Mouse (Mus musculus): ENCODE measurements around the gene Olfr324. TPM values are rescaled to one million over a fixed set of nuclear protein-coding genes. Genes with fewer than 3 reads are reported as not detected.

Olfr324 gene
- polyA plus RNA-seq, 1 experiment, result not detected

- no peak for TF ChIP-seq POLR2A (IDR thresholded peaks at IDR 0.05; ENCODE audit: borderline replicate concordance, low read depth, low read length)
- TF ChIP-seq CTCF (IDR thresholded peaks at IDR 0.05; ENCODE audit: low read depth, low read length), result no peak
- Histone ChIP-seq H3K4me1 (ENCODE audit: control insufficient read depth, insufficient read depth, low read length) (no peaks in the 10 kb centered on the region), H3K27ac (ENCODE audit: insufficient read depth, low read depth, low read length) (no peak overlapping the region), H3K4me3 (ENCODE audit: insufficient read depth, low read length) (no peak overlapping the region)
Measured at GRCm38 (mm10) chr11:58626146-58626545, 31.2 kb downstream of the Olfr324 start.

- Histone ChIP-seq H3K27ac (ENCODE audit: insufficient read depth, low read depth, low read length) (no peak within 1 kb of the TSS), H3K4me3 (ENCODE audit: insufficient read depth, low read length) (no peak within 1 kb of the TSS), H3K4me1 (ENCODE audit: control insufficient read depth, insufficient read depth, low read length) (no peaks in the 10 kb centered on the region)
- TF ChIP-seq CTCF (IDR thresholded peaks at IDR 0.05; ENCODE audit: low read depth, low read length), result no peak
- no peak for TF ChIP-seq POLR2A (IDR thresholded peaks at IDR 0.05; ENCODE audit: borderline replicate concordance, low read depth, low read length)
Measured at GRCm38 (mm10) chr11:58630401-58630800, 35.5 kb downstream of the Olfr324 start, which contains the start of gene Olfr323. TSS of gene Olfr323 (minus strand) at chr11:58630501.

- Histone ChIP-seq H3K4me1 (ENCODE audit: control insufficient read depth, insufficient read depth, low read length) (no peaks in the 10 kb centered on the region), H3K27ac (ENCODE audit: insufficient read depth, low read depth, low read length) (no peak overlapping the region), H3K4me3 (ENCODE audit: insufficient read depth, low read length) (no peak overlapping the region)
- no peak for TF ChIP-seq POLR2A (IDR thresholded peaks at IDR 0.05; ENCODE audit: borderline replicate concordance, low read depth, low read length)
- TF ChIP-seq CTCF (IDR thresholded peaks at IDR 0.05; ENCODE audit: low read depth, low read length), result no peak
Measured at GRCm38 (mm10) chr11:58634878-58635277, 40.0 kb downstream of the Olfr324 start.

GRCm38 (mm10) chr11:58636376-58636977 is 41.6 kb downstream of the Olfr324 start:
- TF ChIP-seq POLR2A (IDR thresholded peaks at IDR 0.05; ENCODE audit: borderline replicate concordance, low read depth, low read length) (no peak), CTCF (IDR thresholded peaks at IDR 0.05; ENCODE audit: low read depth, low read length) (peak; percentile 65)
- Histone ChIP-seq H3K27ac (ENCODE audit: insufficient read depth, low read depth, low read length) (no peak overlapping the region), H3K4me1 (ENCODE audit: control insufficient read depth, insufficient read depth, low read length) (no peaks in the 10 kb centered on the region), H3K4me3 (ENCODE audit: insufficient read depth, low read length) (no peak overlapping the region)

- H3K4me3 ChIP-seq (ENCODE audit: insufficient read depth, low read length), result no peak overlapping the region
- H3K27ac ChIP-seq (ENCODE audit: insufficient read depth, low read depth, low read length), result no peak overlapping the region
- no peak for TF ChIP-seq CTCF (IDR thresholded peaks at IDR 0.05; ENCODE audit: low read depth, low read length)
- TF ChIP-seq POLR2A (IDR thresholded peaks at IDR 0.05; ENCODE audit: borderline replicate concordance, low read depth, low read length), result no peak
- no peaks in the 10 kb centered on the region for H3K4me1 ChIP-seq (ENCODE audit: control insufficient read depth, insufficient read depth, low read length)
Measured at GRCm38 (mm10) chr11:58638176-58638701, 43.3 kb downstream of the Olfr324 start.

GRCm38 (mm10) chr11:58640272-58640867 is 45.5 kb downstream of the Olfr324 start, which contains the start of gene Trim58:
TSS of gene Trim58 (plus strand) at chr11:58640465.
- Histone ChIP-seq H3K4me3 (ENCODE audit: insufficient read depth, low read length) (no peak within 1 kb of the TSS), H3K27ac (ENCODE audit: insufficient read depth, low read depth, low read length) (no peak within 1 kb of the TSS), H3K4me1 (ENCODE audit: control insufficient read depth, insufficient read depth, low read length) (no peaks in the 10 kb centered on the region)
- TF ChIP-seq POLR2A (IDR thresholded peaks at IDR 0.05; ENCODE audit: borderline replicate concordance, low read depth, low read length) (no peak), CTCF (IDR thresholded peaks at IDR 0.05; ENCODE audit: low read depth, low read length) (no peak)

- no peak for TF ChIP-seq CTCF (IDR thresholded peaks at IDR 0.05; ENCODE audit: low read depth, low read length)
- no peak for TF ChIP-seq POLR2A (IDR thresholded peaks at IDR 0.05; ENCODE audit: borderline replicate concordance, low read depth, low read length)
- no peak overlapping the region for H3K27ac ChIP-seq (ENCODE audit: insufficient read depth, low read depth, low read length)
Measured at GRCm38 (mm10) chr11:58641057-58641456, 46.1 kb downstream of the Olfr324 start.

GRCm38 (mm10) chr11:58641638-58642358 is 46.9 kb downstream of the Olfr324 start:
- Histone ChIP-seq H3K27ac (ENCODE audit: insufficient read depth, low read depth, low read length) (no peak overlapping the region), H3K4me3 (ENCODE audit: insufficient read depth, low read length) (no peak overlapping the region), H3K4me1 (ENCODE audit: control insufficient read depth, insufficient read depth, low read length) (no peaks in the 10 kb centered on the region)
- TF ChIP-seq CTCF (IDR thresholded peaks at IDR 0.05; ENCODE audit: low read depth, low read length), result no peak

More at GRCm38 (mm10) chr11:58641057-58641456, 46.1 kb downstream of the Olfr324 start:
- H3K4me1 ChIP-seq (ENCODE audit: control insufficient read depth, insufficient read depth, low read length), result no peaks in the 10 kb centered on the region
- no peak overlapping the region for H3K4me3 ChIP-seq (ENCODE audit: insufficient read depth, low read length)

- Histone ChIP-seq H3K4me1 (ENCODE audit: control insufficient read depth, insufficient read depth, low read length) (no peaks in the 10 kb centered on the region), H3K4me3 (ENCODE audit: insufficient read depth, low read length) (no peak overlapping the region), H3K27ac (ENCODE audit: insufficient read depth, low read depth, low read length) (no peak overlapping the region)
- peak; percentile 79 for TF ChIP-seq CTCF (IDR thresholded peaks at IDR 0.05; ENCODE audit: low read depth, low read length)
- TF ChIP-seq POLR2A (IDR thresholded peaks at IDR 0.05; ENCODE audit: borderline replicate concordance, low read depth, low read length), result no peak
Measured at GRCm38 (mm10) chr11:58643350-58643749, 48.4 kb downstream of the Olfr324 start.

Other genes starting within 250 kb of the Olfr324 start
- not detected in 2 replicates for gene Lypd8, start 216.1 kb upstream of the Olfr324 start, polyA plus RNA-seq (2012; ENCODE audit: insufficient read depth, insufficient read length, missing spikeins)
- gene 1810065E05Rik, start 174.0 kb upstream of the Olfr324 start, polyA plus RNA-seq (2012; ENCODE audit: insufficient read depth, insufficient read length, missing spikeins), result not detected in 2 replicates
- gene Gm12253, start 162.6 kb upstream of the Olfr324 start, polyA plus RNA-seq (2012; ENCODE audit: insufficient read depth, insufficient read length, missing spikeins), result not detected in 2 replicates
- gene Lypd9, start 142.2 kb upstream of the Olfr324 start, polyA plus RNA-seq (2012; ENCODE audit: insufficient read depth, insufficient read length, missing spikeins), result not detected in 2 replicates
- gene Olfr30, start 132.8 kb upstream of the Olfr324 start, polyA plus RNA-seq (2012; ENCODE audit: insufficient read depth, insufficient read length, missing spikeins), result not detected in 2 replicates
- gene Olfr332, start 102.6 kb upstream of the Olfr324 start, polyA plus RNA-seq (2012; ENCODE audit: insufficient read depth, insufficient read length, missing spikeins), result not detected in 2 replicates
- not detected in 2 replicates for gene Olfr331, start 92.5 kb upstream of the Olfr324 start, polyA plus RNA-seq (2012; ENCODE audit: insufficient read depth, insufficient read length, missing spikeins)
- not detected in 2 replicates for gene Olfr330, start 60.3 kb upstream of the Olfr324 start, polyA plus RNA-seq (2012; ENCODE audit: insufficient read depth, insufficient read length, missing spikeins)
- gene Olfr329-ps, start 48.7 kb upstream of the Olfr324 start, polyA plus RNA-seq (2012; ENCODE audit: insufficient read depth, insufficient read length, missing spikeins), result not detected in 2 replicates
- not detected in 2 replicates for gene Olfr328, start 39.5 kb upstream of the Olfr324 start, polyA plus RNA-seq (2012; ENCODE audit: insufficient read depth, insufficient read length, missing spikeins)
- not detected in 2 replicates for gene Olfr224, start 24.6 kb upstream of the Olfr324 start, polyA plus RNA-seq (2012; ENCODE audit: insufficient read depth, insufficient read length, missing spikeins)
- not detected in 2 replicates for gene Olfr325, start 17.4 kb upstream of the Olfr324 start, polyA plus RNA-seq (2012; ENCODE audit: insufficient read depth, insufficient read length, missing spikeins)
- not detected in 2 replicates for gene 2210407C18Rik, start 21.0 kb downstream of the Olfr324 start, polyA plus RNA-seq (2012; ENCODE audit: insufficient read depth, insufficient read length, missing spikeins)
- gene Olfr323, start 35.4 kb downstream of the Olfr324 start, polyA plus RNA-seq (2012; ENCODE audit: insufficient read depth, insufficient read length, missing spikeins), result not detected in 2 replicates
- not detected in 2 replicates for gene Trim58, start 45.4 kb downstream of the Olfr324 start, polyA plus RNA-seq (2012; ENCODE audit: insufficient read depth, insufficient read length, missing spikeins)
- gene Olfr322, start 63.7 kb downstream of the Olfr324 start, polyA plus RNA-seq (2012; ENCODE audit: insufficient read depth, insufficient read length, missing spikeins), result not detected in 2 replicates
- not detected in 2 replicates for gene Olfr320, start 86.0 kb downstream of the Olfr324 start, polyA plus RNA-seq (2012; ENCODE audit: insufficient read depth, insufficient read length, missing spikeins)
- not detected in 2 replicates for gene Olfr319, start 104.0 kb downstream of the Olfr324 start, polyA plus RNA-seq (2012; ENCODE audit: insufficient read depth, insufficient read length, missing spikeins)
- not detected in 2 replicates for gene Olfr318, start 128.9 kb downstream of the Olfr324 start, polyA plus RNA-seq (2012; ENCODE audit: insufficient read depth, insufficient read length, missing spikeins)
- not detected in 2 replicates for gene Olfr317, start 144.1 kb downstream of the Olfr324 start, polyA plus RNA-seq (2012; ENCODE audit: insufficient read depth, insufficient read length, missing spikeins)
- gene Olfr316, start 157.6 kb downstream of the Olfr324 start, polyA plus RNA-seq (2012; ENCODE audit: insufficient read depth, insufficient read length, missing spikeins), result not detected in 2 replicates
- gene Olfr315, start 178.1 kb downstream of the Olfr324 start, polyA plus RNA-seq (2012; ENCODE audit: insufficient read depth, insufficient read length, missing spikeins), result not detected in 2 replicates
- gene Olfr314, start 187.8 kb downstream of the Olfr324 start, polyA plus RNA-seq (2012; ENCODE audit: insufficient read depth, insufficient read length, missing spikeins), result not detected in 2 replicates
- not detected in 2 replicates for gene Fam183b, start 206.8 kb downstream of the Olfr324 start, polyA plus RNA-seq (2012; ENCODE audit: insufficient read depth, insufficient read length, missing spikeins)
- not detected in 2 replicates for gene Olfr313, start 219.9 kb downstream of the Olfr324 start, polyA plus RNA-seq (2012; ENCODE audit: insufficient read depth, insufficient read length, missing spikeins)
- not detected in 2 replicates for gene Olfr312, start 234.1 kb downstream of the Olfr324 start, polyA plus RNA-seq (2012; ENCODE audit: insufficient read depth, insufficient read length, missing spikeins)
- not detected in 2 replicates for gene Olfr311, start 244.1 kb downstream of the Olfr324 start, polyA plus RNA-seq (2012; ENCODE audit: insufficient read depth, insufficient read length, missing spikeins)

All from bone marrow macrophage, adult 2 months (primary cell).